Mouse (Mus musculus): ENCODE results near the gene Ripor2. TPM values are rescaled to one million over a fixed set of nuclear protein-coding genes. Genes with fewer than 3 reads are reported as not detected.

Ripor2 gene
- 57.2 and 64.6 TPM in 2 replicates for total RNA-seq (2017)

DNA sequence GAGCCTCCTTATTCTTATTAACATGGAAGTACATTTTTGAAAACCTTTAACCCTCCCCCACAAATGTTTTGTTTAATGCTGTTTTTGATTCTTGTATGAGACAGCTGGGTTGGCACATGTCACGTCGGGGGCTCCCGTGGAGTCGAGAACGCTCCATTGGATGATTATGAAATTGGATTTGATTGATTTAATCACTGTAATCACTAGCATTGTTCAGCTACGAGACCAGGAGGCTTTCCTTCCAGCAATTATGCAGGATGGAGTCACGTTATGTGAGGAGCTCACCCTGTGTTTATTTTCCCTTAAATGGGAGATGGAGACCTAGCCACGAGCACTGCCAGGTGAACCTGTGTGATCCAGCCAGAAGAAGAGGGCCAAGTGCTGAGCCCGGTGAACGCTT, at the start of gene Ripor2:
TSS of gene Ripor2 (plus strand) at position 357 of the 400 bp plus-strand sequence.
- no peak for ATAC-seq (replicated peaks; ENCODE audit: low read depth, poor library complexity, severe bottlenecking)

DNA sequence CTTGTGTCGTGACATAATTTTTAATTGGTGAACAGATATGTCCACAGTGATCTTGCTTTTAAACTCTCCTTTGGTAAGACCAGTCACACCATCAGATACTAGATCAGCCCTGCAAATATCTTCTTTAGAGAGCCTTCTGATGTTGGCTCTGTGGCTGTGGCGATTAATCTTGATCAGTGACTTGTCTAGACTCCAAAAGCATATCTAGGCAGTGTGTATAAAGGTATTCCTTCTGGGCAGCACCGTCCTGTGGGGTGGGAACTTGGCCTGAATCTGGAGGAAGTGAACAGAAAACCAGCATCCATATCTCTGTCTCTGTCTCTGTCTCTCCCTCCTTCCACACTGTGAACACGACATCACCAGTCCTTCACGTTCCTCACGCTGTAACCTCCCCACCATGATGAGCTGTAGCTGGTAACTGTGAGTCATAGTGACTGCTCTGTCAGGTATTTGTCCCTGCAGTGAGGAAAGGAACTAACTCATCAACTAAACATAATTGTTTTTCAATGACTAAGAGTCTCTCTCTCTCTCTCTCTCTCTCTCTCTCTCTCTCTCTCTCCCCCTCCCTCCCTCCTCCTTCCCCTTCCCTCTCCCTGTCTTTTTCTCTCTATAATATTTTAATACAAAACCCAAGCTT, 45.3 kb upstream of the Ripor2 start:
- ATAC-seq (replicated peaks; ENCODE audit: low read depth, poor library complexity, severe bottlenecking) = 0 out of 2 replicates have a peak, but pooled peaks have one; percentile 11

DNA sequence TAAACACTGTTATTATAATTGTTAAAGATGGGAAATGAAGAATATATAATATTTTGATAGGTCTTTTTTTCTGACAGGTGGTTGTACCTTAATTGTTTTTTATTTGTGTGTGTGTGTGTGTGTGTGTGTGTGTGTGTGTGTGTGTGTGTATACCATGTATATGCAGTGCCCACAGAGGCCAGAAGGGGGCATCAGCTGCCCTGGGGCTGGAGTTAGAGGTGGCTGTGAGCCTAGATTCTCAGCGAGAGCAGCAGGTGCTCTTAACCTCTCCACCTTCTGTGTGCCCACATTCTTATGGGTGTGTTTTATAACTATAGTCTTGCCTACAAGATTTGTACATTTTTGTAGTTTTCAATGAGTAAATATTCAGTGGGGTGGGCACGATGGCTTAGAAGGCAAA, 44.0 kb upstream of the Ripor2 start:
- ATAC-seq (replicated peaks; ENCODE audit: low read depth, poor library complexity, severe bottlenecking) = no peak

DNA sequence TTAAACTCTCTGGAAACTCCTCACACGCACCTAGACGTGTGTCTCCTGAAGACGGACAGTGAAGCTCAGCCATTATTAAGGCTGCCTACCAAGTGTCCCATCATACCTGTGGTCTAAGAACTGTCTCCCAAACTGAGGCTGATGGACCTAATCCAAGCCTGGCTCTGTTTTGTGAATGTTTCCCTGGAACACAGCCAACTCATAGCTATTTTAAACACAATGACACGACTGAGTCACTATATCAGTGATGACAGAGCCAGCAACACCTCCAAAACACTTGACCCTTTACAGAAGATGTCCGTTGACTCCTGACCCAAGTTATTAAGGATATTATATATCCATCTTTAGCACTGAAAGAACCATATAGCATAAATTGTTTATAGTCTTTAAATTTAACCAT, 43.0 kb upstream of the Ripor2 start:
- ATAC-seq (replicated peaks; ENCODE audit: low read depth, poor library complexity, severe bottlenecking) = no peak

DNA sequence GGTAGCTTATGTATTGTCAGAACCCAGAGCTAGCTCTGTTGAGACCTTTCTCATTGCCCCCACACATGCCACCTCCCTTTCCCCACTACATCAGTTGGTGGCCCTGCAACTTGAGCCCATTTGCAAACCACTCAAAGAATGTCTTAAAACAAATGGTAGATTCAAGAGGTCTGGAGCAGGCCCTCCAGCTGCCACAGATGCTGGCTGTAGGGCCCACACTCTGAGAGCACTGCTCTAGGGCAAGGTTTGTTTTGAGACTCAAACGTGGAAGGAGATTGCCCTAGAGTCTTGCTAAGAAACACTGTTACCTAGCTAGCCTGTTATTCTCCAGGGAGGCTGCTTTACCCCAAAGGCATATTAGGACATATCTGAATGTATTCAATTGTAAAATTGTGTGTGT, 36.3 kb upstream of the Ripor2 start:
- ATAC-seq (replicated peaks; ENCODE audit: low read depth, poor library complexity, severe bottlenecking) = no peak

DNA sequence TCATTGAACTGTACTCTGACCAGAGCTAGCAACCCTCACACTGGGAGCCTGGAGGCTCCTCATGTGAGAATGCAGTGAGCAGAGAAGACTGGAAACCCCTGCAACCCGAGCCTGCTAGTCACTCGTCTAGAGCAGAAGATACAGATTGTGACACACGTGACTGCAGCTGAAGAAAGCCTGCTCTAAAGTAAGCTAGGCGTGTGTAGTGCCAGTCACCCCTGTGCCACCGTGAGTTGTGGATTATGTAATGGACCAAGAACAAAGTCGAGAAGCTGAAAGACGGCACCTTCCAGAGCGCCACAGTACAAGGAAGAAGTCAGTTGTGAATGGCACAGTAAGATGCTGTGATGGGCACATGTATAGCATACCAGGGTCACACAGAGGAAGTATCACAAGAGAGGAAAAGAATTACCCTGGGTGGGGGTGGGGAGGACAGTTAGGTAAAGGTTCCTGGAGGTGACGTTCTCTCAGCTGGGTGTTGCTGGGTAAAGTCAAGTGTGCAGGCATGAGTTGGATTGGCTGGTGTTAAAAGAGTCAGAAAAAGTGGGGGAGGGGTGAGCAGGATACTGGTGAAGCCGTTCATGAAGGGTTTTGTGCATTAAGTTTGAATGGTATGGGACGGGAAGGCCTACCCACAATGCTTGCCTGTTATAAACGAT, 35.1 kb upstream of the Ripor2 start:
- ATAC-seq (replicated peaks; ENCODE audit: low read depth, poor library complexity, severe bottlenecking) = no peak

DNA sequence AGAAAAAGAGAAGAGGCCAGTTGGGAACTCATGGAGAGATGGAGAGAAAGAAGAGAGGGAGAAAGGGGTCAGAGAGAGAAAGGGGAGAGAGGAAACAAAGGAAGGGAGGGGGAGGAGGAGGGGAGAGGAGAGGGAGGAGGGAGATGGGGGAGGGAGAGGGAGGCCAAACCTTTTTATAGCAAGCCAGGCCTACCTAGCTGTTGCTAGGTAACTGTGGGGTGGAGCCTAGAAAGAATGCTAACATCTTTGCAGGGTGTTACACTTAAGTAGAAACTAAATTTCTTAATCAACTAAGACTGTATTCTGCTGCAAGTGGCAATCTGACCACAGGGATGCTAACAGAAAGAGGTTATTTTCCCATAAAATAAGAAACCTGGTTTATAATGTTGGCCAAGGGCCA, 33.1 kb upstream of the Ripor2 start:
- ATAC-seq (replicated peaks; ENCODE audit: low read depth, poor library complexity, severe bottlenecking) = no peak

DNA sequence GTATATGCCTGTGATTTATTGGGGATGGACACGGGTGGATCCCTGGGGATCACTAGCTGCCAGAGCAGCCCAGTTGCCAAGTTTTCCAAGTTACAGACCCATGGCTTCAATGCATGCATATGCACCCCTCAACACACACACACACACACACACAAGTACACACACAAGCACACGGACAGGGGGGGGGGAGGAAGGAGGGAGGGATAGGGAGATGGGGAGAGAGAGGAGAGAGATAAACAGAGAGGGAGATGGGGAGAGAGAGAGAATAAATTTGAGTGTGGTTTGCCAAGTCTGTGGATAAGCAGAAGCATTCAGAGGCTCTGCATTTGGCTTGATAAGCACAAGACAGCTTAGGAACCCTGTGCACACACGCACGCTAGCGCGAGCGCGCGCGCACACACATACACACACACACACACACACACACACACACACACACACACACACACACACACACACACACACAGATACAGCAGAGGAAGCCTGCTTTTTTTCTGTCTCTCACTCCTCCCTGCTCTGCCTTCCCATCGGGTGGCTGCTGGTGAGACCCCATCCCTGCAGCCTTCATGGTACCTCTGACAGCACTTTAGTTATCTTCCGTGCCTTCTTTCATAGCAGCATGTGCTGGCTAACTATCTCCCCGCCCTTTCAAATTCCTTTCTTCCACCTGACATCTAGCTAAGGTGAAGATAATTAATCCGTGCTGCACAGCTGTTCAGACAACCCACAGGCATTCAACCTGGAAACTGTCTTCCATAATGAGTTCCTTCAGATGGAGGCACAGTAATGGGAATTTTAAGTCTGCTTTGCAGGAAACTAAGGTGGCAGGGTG, 30.7 kb upstream of the Ripor2 start:
- ATAC-seq (replicated peaks; ENCODE audit: low read depth, poor library complexity, severe bottlenecking) = peak; percentile 90

DNA sequence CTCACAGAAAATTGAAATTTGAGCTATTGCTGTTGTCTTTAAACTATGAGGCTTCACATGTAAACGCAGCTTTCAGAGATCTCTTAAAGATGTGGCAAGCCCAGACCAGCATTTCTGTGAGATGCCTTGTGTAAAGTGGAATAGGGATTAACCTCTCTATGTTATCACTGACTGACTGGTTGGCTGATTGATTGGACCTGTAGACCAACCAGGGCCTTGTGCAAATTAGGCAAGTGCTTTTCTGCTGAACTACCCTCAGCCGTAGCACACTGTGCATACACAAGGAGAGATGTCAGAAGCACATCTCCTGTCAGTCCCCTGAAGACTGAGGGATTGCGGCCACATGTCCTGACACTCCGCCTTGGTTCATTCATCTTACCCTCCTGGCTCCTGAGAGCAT, 29.9 kb upstream of the Ripor2 start:
- no peak for ATAC-seq (replicated peaks; ENCODE audit: low read depth, poor library complexity, severe bottlenecking)

DNA sequence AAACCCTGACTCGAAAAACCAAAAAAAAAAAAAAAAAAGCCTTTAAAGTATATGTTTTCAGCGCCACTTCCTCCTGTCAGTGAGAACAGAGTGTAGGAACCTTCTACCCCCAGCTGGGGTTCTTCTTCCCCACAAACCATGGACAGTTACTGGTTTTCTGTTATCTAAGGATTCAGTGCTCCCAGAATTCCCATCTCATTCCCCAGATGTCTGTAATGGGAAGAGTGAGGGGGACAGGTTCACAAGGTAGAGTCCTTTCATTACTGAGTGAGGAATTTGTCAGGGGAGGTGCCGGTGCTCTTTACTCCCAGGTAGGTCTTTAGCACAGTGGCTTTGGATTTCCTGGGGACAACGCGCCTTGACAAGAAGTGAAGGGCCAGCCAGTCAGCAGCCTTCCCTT, 20.6 kb upstream of the Ripor2 start:
- no peak for ATAC-seq (replicated peaks; ENCODE audit: low read depth, poor library complexity, severe bottlenecking)

DNA sequence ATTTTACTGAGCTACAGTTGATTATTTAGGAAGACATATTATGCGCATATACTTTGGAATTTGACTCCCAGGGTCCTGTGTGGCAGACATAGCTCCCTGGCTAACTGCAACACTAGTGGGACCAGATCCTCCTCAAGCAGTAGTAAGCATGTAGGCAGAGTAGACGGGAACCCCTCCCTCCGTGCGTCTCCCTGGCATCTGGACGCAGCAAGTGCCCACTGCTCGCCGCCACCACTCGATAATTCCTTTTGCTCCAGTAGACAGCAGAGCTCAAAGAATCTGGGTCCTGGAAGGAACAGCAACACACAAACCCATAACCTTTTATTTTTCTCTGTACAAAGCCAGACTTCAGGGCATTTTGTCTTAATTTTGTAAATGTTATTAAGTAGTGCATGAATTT, 17.3 kb upstream of the Ripor2 start:
- ATAC-seq (replicated peaks; ENCODE audit: low read depth, poor library complexity, severe bottlenecking) = no peak

DNA sequence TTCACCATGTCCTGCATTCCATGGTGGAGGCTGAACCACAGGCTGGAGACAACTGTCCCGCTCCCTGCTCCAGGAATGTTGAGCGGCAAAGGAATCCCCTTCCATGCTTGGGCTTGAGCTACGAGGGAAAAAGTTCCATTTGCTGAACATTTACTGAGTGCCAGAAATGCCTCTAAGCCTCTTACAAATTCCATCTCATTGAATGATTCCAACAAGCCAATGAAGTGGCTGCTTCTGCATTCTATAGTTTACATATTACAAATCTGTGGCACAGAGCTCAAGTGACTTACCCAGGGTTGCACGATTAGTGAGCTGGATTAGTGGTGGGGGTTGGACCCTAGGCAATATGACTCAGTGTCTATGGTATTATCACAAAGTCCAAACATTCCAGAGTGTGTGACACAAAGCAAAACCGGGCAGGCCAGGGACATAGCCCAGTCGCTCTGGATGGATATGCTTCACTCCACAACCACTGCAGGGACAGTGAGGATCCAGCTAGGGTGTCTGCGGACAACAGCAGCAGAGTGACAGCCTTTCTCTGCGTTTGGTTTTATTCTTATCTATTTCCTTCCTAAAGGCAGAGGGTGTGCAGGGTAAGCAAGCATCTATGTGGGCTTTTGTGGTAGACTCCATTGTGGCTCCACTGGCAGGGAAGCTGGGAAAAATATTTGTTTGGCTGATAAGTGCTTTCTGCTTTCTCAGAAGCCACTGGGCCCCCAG, 16.6 kb upstream of the Ripor2 start:
- ATAC-seq (replicated peaks; ENCODE audit: low read depth, poor library complexity, severe bottlenecking) = peak; percentile 75

DNA sequence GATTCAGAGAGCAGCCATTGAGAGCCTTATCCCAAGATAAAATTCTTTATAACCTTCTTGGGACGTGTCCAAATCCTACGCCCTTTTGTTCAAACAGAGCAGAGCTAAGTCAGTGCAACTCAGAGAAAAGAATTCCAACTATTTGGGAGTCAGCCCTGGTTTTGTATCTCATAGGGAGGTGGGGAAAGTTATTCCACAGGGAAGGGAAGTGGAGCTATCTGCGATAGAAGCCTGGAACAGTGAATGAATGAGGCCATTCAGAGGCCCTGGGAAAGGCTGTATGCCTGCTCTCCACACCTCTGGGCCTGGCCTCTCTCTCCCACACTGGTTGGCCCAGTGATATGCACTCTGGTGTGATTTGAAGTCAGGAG, 16.1 kb upstream of the Ripor2 start:
- no peak for ATAC-seq (replicated peaks; ENCODE audit: low read depth, poor library complexity, severe bottlenecking)

DNA sequence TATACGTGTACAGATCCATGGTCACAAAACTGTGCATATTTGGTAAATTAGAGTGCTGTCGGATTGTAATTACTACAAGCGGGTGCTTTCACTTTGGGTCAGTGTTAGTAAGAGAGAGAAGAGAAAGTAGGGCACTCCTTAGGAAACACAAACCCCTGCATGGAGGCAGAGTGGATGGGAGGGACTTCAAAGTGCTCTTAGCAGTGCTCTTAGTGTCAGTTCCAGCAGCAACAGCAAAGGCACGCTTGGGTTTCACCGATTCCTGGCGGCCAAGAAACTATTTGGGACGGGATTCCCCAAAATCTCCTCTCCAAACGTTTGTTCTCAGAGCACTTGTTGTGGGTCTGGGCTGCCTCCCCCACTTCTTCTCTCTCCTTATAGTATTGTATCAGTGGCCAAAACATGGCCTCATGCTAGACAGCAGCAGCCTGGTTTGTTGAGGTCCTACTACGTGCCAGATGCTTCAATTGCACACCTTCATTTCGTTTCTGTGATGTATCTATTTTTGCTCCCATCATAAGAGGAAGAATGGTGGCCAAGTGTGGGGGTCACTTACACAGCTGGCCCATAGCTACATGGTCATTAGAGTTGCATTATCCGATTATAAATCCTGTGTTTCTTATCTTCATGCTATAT, 14.7 kb upstream of the Ripor2 start:
- no peak for ATAC-seq (replicated peaks; ENCODE audit: low read depth, poor library complexity, severe bottlenecking)

DNA sequence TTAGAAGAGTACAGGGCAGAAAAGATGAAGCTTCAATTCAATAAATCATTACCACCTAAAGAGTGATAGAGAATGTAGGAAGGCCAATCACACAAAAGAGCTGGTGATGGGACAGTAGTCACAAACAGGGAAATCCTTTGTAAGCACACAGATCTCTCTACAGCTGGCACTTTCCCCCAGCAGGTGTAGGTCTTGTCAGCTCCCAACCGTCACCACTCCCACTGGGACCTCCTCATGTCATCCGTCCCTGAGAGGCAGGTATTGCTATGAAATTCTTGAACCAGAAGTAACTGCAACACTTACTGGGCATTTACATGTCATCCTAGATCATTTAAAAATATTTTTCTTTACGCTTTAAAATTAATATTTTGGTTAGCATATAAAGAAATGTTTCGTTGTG, 12.9 kb upstream of the Ripor2 start:
- no peak for ATAC-seq (replicated peaks; ENCODE audit: low read depth, poor library complexity, severe bottlenecking)

DNA sequence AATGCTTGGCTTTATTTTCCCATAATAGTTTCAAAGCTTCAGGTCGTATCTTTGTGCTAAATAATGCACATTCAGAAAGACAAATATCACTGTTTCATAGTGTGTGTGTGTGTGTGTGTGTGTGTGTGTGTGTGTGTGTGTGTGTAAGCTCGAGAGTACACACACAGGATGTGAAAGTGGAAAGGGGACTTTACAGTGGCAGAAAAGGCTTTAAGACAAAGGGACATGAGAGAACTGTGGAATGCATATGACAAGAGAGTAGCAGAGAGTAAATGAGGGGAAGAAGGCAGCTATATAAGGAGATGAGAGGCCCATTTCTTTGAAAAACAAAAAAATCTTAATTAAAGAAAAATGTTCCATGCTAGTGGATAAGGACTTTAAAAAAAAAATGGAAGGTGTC, 11.3 kb upstream of the Ripor2 start:
- no peak for ATAC-seq (replicated peaks; ENCODE audit: low read depth, poor library complexity, severe bottlenecking)

DNA sequence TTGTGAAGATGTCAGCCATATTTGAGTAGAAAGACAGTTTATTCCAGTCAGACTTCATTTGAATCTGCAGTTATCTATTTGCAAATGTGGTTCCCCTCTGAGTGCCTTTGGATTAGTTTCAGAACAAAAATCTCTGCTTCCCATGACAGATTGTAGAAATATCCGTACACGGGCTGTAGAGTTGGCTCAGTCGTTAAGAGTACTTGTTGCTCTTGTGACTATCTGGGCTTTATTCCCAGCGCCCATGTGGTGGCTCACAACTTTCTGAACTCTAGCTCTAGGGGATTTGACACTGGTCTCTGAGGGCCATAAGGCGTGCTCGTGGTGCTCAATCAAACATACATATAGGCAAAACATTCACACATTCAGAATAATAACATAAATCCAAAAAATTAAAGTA, 10.1 kb upstream of the Ripor2 start:
- no peak for ATAC-seq (replicated peaks; ENCODE audit: low read depth, poor library complexity, severe bottlenecking)

DNA sequence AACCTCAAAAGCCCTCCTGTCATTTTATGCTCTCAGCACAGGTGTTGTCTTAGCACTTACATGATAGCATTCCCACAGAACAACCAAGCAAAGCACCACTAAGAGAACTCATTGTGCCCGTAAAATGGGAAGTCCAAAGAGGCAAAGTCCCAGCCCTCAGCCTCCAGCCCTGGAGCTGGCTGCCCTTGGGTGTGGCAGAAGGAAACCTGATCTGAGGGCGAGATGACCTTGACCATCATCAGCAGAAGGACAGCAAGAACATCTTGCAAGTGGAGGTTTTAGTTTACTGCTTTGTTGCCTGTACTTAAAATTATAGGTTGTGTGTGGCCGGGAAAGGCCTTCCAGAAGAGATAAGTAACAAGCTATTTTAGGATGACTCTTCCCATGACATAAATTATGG, 6.9 kb upstream of the Ripor2 start:
- no peak for ATAC-seq (replicated peaks; ENCODE audit: low read depth, poor library complexity, severe bottlenecking)

DNA sequence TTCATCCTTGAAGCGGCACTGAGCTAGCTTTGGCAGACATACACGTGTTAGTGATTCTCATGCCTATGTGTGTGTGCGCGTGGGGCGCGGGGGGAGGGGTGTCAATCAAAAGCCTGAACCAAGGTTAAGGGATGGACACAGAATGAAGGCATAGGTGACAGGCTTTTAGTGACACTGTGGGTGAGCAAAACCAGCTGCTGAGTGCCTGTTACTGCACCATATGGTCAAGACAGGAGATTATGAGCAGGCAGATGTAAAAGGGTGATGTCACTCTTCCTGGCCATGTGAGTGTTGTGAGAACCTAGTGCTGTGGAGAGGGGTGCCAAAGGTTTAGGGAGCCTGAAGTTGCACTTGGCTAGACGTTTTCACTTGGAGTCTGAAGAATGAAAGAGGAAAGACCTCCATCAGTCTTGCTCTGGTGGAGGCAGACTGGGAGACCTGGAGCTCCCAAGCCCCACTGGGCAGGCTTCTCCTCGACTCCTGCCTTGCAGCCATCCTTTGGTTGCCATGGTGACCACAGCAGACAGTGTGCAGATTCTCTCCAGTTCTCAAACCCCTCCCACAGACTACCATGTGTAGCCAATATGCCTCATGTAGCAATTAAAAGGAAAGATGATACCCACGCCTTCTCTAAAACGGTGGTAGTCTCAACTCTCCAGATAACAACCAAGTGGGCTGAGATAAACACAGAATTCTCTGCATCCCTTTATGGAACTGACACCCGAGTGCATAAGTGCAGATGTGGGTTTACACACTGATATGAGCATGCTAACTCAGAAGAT, 5.5 kb upstream of the Ripor2 start:
- peak; percentile 67 for ATAC-seq (replicated peaks; ENCODE audit: low read depth, poor library complexity, severe bottlenecking)
